Mouse (Mus musculus) spleen, postnatal 14 days (tissue): ENCODE measurements around the gene Fam69b.

ENCODE experiments used
- DNase-seq, 2 experiments: peaks; one replicate each; pipeline ENCODE4 v3.0.0; 2021 to 2022; ENCODE audit warnings: low spot score in 2 of 2

The Fam69b gene

GRCm38 (mm10) chr2:26661768-26662508, 33.7 kb downstream of the Fam69b start:
- no peak for DNase-seq

GRCm38 (mm10) chr2:26662509-26662882, 34.2 kb downstream of the Fam69b start:
- no peak for DNase-seq

- DNase-seq: no peak
Observed at GRCm38 (mm10) chr2:26663112-26663511, 34.9 kb downstream of the Fam69b start.

- DNase-seq: peak in 1 of 2 experiments; percentile 44
Observed at GRCm38 (mm10) chr2:26663551-26663950, 35.3 kb downstream of the Fam69b start.

- no peak for DNase-seq
Observed at GRCm38 (mm10) chr2:26668746-26669145, 40.5 kb downstream of the Fam69b start.

GRCm38 (mm10) chr2:26671182-26671581, 42.9 kb downstream of the Fam69b start, which contains the start of gene Lcn4:
Gene Lcn4, minus strand, starts transcription at chr2:26671282.
- DNase-seq: no peak
